Mouse (Mus musculus) activated CD4-positive, CD25-positive, alpha-beta regulatory T cell, adult 9 weeks (primary cell): Measurements from ENCODE around the gene 2610001J05Rik. TPM values are rescaled to one million over a fixed set of nuclear protein-coding genes. Genes with fewer than 3 reads are reported as not detected.

Source experiments
- polyA plus RNA-seq: library from polyadenylated mRNA; unstranded; fragments of 100-300 nt; shearing (Covaris generic); gene quantifications from one replicate; pipeline ENCODE4 v1.2.1, GENCODE M21; 2017

The 2610001J05Rik gene
- 96.5 TPM for polyA plus RNA-seq

DNA sequence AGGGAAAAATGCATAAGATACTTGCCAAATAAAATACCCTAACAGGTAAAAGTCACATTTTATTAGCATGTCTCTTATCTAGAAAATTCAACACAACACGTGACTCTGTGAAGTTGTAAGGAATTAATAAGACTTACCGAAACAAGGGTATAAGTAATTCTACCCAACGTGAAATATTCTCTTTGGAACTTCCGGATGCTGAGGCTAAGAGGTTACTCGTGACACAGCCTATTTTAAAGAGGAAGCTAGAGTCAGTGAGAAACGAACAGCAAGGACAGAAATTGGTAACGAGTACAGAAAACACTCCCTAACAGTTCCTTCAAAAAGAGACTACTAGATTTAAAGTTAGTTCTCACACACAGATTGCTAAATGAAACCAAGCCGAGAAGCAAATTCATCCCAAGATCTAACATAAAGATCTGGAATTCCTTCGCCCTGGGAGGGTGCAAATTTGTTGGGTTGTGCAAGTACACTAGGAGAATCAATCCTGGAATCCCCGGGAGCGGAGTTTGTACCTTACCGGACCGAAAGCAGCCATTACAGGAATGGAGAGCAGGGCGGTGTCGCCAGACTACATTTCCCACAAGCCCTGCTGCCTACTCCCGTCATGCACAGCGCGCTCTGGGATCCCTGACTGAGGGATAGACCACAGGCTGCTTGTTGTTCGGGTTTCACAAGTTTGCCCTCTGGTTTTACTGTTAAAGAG is at the start of gene 2610001J05Rik:
TSS of gene 2610001J05Rik (minus strand) at position 600 of the 706 bp plus-strand sequence.

DNA sequence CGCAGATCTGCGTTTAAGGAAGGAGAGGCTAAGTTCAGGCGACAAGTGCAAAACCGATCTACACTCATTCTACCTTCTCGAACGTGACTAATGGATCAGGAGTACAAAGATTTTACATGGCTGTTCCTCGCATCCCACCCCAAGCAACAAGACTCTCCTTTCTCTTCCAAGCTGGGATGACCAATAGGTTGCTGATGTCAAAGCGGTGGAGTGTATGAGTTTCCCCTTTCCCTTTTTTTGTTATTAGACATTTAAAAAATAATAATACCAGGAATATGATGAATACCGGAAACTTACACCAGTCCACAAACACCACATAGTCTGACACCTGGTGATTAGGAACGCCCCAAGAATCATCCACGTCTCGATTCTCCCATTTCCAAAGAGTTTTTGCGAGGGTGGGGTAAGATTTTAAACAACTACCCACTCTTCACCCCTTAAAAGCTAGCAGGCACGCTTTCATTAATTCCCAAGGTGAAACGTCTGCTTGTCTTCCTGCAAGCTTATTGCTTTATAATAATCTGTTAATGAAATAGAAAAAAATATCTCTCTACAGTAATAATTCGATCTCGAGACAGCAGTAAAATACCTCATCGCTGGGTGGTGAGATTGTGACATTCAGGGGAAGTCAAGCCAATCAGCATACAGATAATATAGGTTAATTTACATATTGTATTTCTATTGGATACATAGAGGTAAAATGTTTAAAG is 31.8 kb downstream of the 2610001J05Rik start, which contains the start of gene Gpr85:
TSS of gene Gpr85 (minus strand) at position 598 of the 710 bp plus-strand sequence.

Other genes with a start within 250 kb of the 2610001J05Rik start
- 4.8 TPM for gene Bmt2, start 193.6 kb downstream of the 2610001J05Rik start, polyA plus RNA-seq
- gene Gpr85, start 31.6 kb downstream of the 2610001J05Rik start, polyA plus RNA-seq = not detected